Mouse (Mus musculus) lung, postnatal 25 days (tissue): ENCODE data around the gene Fibin.

ENCODE experiments used
- DNase-seq: peaks from one replicate; pipeline ENCODE4 v3.0.0; 2022; ENCODE audit warnings: low spot score

Gene Fibin

DNA sequence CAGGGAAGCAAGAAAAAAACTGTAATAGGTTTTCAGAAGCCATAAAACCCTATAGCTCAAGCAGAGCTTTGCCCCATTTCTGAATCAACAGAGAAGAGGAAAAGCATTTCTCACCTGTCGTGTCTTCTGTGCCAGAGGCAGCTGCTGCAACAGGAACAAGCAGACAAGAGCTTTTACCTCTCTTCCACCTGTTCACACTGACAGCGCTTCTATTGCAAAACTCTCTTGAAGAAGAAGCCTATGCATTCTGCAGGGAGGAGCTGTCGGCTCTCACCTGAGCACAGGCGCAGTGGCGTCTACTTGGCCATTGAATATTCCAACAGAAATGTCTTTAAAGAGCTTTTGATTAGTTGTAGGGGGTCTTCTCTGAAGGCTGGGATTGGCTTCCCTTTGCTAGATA is 48.9 kb downstream of the Fibin start:
- no peak for DNase-seq

GRCm38 (mm10) chr2:110313305-110313824 is 49.6 kb downstream of the Fibin start:
- no peak for DNase-seq
